Mouse (Mus musculus) hindbrain, embryonic 13.5 days (tissue): ENCODE measurements around the gene Prdm11. TPM values are rescaled to one million over a fixed set of nuclear protein-coding genes. Genes with fewer than 3 reads are reported as not detected.

Experiments
- ATAC-seq: fragments of 200-750 bp; cut with Nextera tagmentation; 2 replicates; pipeline ENCODE4 v1.8.0; 2017; ENCODE audit warnings: moderate TSS enrichment; ENCODE audit not compliant: low FRiP score
- H3K27ac ChIP-seq: fragments of 300-500 bp; sonication (generic); 2 replicates; pipeline ENCODE4 v1.5.1; 2015; ENCODE audit warnings: inconsistent platforms, mild to moderate bottlenecking, moderate library complexity
- H3K27me3 ChIP-seq: fragments of 300-500 bp; sonication (generic); 2 replicates; pipeline ENCODE4 v1.6.1; 2015; ENCODE audit warnings: mild to moderate bottlenecking, inconsistent platforms
- H3K36me3 ChIP-seq: fragments of 300-500 bp; sonication (generic); 2 replicates; pipeline ENCODE4 v1.6.1; 2015; ENCODE audit warnings: mild to moderate bottlenecking, inconsistent platforms
- H3K4me1 ChIP-seq: fragments of 300-500 bp; sonication (generic); replicated peaks from 2 replicates; pipeline ENCODE4 v1.6.1; 2015; ENCODE audit warnings: inconsistent platforms
- H3K4me2 ChIP-seq: fragments of 300-500 bp; sonication (generic); 2 replicates; pipeline ENCODE4 v1.6.1; 2015; ENCODE audit warnings: inconsistent platforms, mild to moderate bottlenecking, moderate library complexity
- H3K4me3 ChIP-seq: fragments of 300-500 bp; sonication (generic); 2 replicates; pipeline ENCODE4 v1.5.1; 2015; ENCODE audit warnings: mild to moderate bottlenecking, inconsistent platforms
- H3K9ac ChIP-seq: fragments of 300-500 bp; sonication (generic); 2 replicates; pipeline ENCODE4 v1.6.1; 2015; ENCODE audit warnings: mild to moderate bottlenecking, inconsistent platforms
- H3K9me3 ChIP-seq: fragments of 300-500 bp; sonication (generic); 2 replicates; pipeline ENCODE4 v1.6.1; 2016; ENCODE audit warnings: inconsistent platforms
- WGBS: fragments of 180-500 bp; shearing (Covaris S2); methylation state at CpG from one replicate; pipeline ENCODE4 v1.1.7; 2015; 5-methylcytosine and 5-hydroxymethylcytosine counted together
- polyA plus RNA-seq: library from polyadenylated mRNA; unstranded; fragments of >200 nt; fragmentation: Nextera tagmentation; extraction: Ambion mirVana; gene quantifications from 2 replicates; pipeline ENCODE4 v1.2.1, GENCODE M21; 2015

The Prdm11 gene
- polyA plus RNA-seq: 1.8 and 1.9 TPM in 2 replicates

DNA sequence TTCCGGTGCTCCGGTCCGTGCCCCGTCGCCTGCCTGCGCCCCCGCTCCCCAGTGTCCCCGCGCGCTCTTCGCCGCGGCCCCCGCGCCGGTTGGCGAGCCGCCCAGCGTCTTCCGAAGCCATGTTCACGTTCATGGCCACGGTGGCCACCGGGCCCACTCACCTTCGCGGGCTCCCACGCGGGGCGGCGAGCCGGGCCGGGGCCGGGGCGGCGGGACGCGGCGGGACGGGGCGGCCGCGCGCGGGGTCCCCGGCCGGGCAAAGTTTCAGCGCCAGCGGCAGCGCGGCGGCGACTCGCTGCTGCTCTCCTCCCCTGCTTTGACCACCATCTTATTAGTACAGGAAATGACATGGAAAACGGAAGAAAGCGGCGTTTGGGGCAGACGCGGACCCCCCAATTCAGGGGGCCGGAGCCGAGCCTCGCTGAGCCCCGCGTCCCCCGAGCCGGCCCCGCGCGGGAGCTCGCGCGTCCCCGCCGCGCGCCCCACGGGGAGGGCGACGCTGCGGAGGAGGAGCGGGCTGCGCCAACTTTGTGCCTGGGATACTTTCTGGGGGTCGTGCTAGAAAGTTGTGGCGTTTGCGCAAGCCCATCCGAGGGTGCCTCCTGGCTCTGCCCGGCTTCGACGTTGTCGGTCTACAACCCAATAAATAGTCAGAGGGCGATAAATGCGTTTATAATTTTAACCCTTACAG is at the start of gene Prdm11:
Gene Prdm11 (minus strand): TSS at position 350 of the 691 bp plus-strand sequence.
- ATAC-seq: peak; percentile 41
- Histone ChIP-seq H3K36me3 (0 out of 2 replicates have a peak, but pooled peaks cover 6% of the 10 kb centered on the region), H3K9me3 (no peaks in the 10 kb centered on the region), H3K9ac (peak within 1 kb of the TSS; percentile 95), H3K27me3 (peaks cover 8% of the 10 kb centered on the region; the same call in 1 of the 2 replicates), H3K4me1 (peaks cover 40% of the 10 kb centered on the region), H3K4me3 (peak within 1 kb of the TSS; percentile 84), H3K4me2 (peak within 1 kb of the TSS; percentile 83), H3K27ac (peak within 1 kb of the TSS; percentile 96)
- under 1% methylated on average over 76 of the region's 90 CpGs for WGBS

DNA sequence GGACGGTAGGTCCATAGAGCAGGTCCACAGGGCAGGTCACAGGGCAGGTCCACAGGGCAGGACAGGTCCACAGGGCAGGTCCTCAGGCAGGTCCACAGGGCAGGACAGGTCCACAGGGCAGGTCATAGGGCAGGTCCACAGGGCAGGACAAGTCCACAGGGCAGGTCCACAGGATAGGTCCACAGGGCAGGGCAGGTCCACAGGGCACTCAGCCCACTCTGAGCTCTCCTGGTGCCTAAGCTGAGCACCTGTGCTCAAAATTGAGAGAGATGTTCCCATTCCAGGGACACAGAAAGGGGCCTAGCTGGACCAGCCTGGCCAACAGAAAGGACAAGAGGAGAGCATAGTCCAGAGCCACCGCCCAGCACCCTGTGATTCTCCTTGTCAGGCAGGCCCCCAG is 46.4 kb upstream of the Prdm11 start:
- Histone ChIP-seq H3K4me2 (no peak overlapping the region), H3K27me3 (no peaks in the 10 kb centered on the region), H3K36me3 (no peaks in the 10 kb centered on the region), H3K9ac (no peak overlapping the region), H3K4me1 (peaks cover 29% of the 10 kb centered on the region), H3K9me3 (no peaks in the 10 kb centered on the region), H3K4me3 (no peak overlapping the region), H3K27ac (no peak overlapping the region)
- WGBS: 81% methylated on average over 2 of the region's 2 CpGs
- no peak; the same call in 1 of the 2 replicates for ATAC-seq

DNA sequence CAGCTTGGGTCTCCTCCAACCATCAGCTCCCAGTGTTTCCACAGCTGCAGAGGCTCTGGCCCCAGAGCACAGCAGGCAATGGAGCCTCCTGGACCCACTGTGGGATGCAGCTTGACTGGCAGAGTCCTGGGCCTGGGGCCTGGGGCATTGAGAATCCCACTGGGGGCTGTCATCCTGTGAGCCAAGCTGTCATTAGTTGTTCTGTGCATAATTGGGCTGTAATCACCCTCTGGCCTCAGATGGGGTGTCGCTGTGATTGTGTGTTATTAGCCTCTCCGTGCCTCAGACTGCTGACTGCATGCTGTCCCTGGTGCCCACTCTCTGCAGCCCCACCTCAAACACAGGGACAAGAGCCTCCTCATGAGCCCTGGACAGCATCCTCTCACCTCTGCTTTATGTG is 45.7 kb upstream of the Prdm11 start:
- H3K9ac ChIP-seq: peak overlapping the region; percentile 29; the same call in 1 of the 2 replicates
- no peak overlapping the region for H3K4me2 ChIP-seq
- WGBS: 28% methylated on average over 2 of the region's 2 CpGs
- H3K27me3 ChIP-seq: no peaks in the 10 kb centered on the region
- H3K4me3 ChIP-seq: no peak overlapping the region
- peak; percentile 74 for ATAC-seq
- H3K9me3 ChIP-seq: no peaks in the 10 kb centered on the region
- peak overlapping the region; percentile 74 for H3K27ac ChIP-seq
- peaks cover 29% of the 10 kb centered on the region for H3K4me1 ChIP-seq
- H3K36me3 ChIP-seq: no peaks in the 10 kb centered on the region

DNA sequence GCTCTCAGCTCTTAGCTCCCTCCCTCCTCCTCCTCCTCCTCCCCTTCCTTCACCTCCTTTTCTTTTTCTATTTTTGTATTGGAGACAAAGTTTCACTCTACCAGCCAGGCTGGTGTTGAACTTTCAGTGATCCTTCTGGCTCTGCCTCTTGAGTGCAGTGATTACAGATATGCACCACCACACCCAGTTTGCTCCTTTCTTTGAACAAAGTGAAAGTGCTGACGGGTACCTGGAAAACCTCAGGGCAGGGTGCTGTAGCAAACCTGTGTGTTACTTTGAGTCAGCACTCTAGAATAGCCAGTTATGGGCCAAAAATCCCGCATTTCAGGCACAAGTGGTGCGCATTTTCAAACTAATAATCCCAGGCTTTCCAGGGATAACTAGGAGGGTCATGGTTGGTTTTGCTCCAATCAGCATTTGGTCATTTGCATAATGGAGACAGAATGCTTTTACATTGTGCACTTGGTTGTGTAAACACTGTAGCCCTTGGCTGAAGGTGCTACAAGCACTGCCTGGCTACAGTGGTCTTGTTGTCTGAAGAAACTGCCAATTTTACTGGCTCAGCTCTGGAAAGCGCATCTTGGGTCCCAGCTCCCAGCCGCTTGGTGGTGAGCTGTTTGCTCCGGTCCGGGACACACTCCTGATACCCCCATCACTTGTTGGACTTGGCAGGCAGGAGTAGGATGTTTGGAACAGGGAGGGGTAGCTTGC is 43.6 kb upstream of the Prdm11 start:
- WGBS: 77% methylated on average over 7 of the region's 7 CpGs

GRCm38 (mm10) chr2:93088006-93088405 is 42.0 kb upstream of the Prdm11 start:
- H3K27me3 ChIP-seq: no peaks in the 10 kb centered on the region
- peaks cover 53% of the 10 kb centered on the region for H3K4me1 ChIP-seq
- no peak overlapping the region for H3K27ac ChIP-seq
- no peaks in the 10 kb centered on the region for H3K9me3 ChIP-seq
- no peak overlapping the region for H3K4me3 ChIP-seq
- H3K36me3 ChIP-seq: no peaks in the 10 kb centered on the region
- WGBS: 86% methylated on average over 7 of the region's 7 CpGs
- no peak overlapping the region for H3K4me2 ChIP-seq
- no peak overlapping the region for H3K9ac ChIP-seq
- ATAC-seq: no peak

More for the DNA sequence above, 43.6 kb upstream of the Prdm11 start:
- no peaks in the 10 kb centered on the region for H3K9me3 ChIP-seq
- no peak overlapping the region for H3K4me2 ChIP-seq
- H3K27me3 ChIP-seq: no peaks in the 10 kb centered on the region
- H3K27ac ChIP-seq: no peak overlapping the region
- no peaks in the 10 kb centered on the region for H3K36me3 ChIP-seq
- peaks cover 43% of the 10 kb centered on the region for H3K4me1 ChIP-seq
- H3K4me3 ChIP-seq: no peak overlapping the region
- no peak for ATAC-seq
- no peak overlapping the region for H3K9ac ChIP-seq

GRCm38 (mm10) chr2:93085291-93086027 is 39.5 kb upstream of the Prdm11 start:
- 58% methylated on average over 8 of the region's 8 CpGs for WGBS
- peaks cover 52% of the 10 kb centered on the region for H3K4me1 ChIP-seq
- H3K4me3 ChIP-seq: no peak overlapping the region
- no peaks in the 10 kb centered on the region for H3K36me3 ChIP-seq
- H3K9ac ChIP-seq: no peak overlapping the region
- H3K27ac ChIP-seq: no peak overlapping the region
- H3K4me2 ChIP-seq: no peak overlapping the region
- ATAC-seq: no peak
- H3K27me3 ChIP-seq: no peaks in the 10 kb centered on the region
- no peaks in the 10 kb centered on the region for H3K9me3 ChIP-seq

DNA sequence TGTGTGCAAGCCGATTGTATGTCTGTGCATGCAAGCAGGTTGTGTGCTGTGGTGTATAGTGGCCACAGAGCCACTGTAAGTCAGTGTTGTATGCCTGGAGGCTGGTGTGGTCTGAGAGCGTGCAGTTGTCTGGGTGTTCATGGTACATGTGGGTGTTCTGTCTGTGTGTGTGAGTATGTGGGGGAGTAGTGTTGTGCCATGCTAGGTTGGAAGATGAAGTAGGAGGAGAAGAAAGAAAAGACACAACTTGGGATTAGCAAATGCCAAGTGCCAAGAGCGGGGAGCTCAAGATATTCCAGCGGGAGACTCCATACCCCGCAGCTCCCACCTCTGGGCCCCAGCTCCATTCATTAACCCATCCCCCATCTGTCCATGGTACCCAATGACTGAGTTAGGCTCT is 38.5 kb upstream of the Prdm11 start:
- Histone ChIP-seq H3K27ac (no peak overlapping the region), H3K4me2 (no peak overlapping the region)
- WGBS: 77% methylated on average over 5 of the region's 5 CpGs

GRCm38 (mm10) chr2:93083317-93083716 is 37.4 kb upstream of the Prdm11 start:
- no peaks in the 10 kb centered on the region for H3K27me3 ChIP-seq
- no peaks in the 10 kb centered on the region for H3K9me3 ChIP-seq
- H3K36me3 ChIP-seq: no peaks in the 10 kb centered on the region
- H3K9ac ChIP-seq: no peak overlapping the region
- no peak for ATAC-seq
- no peak overlapping the region for H3K4me2 ChIP-seq
- peaks cover 42% of the 10 kb centered on the region for H3K4me1 ChIP-seq
- H3K4me3 ChIP-seq: no peak overlapping the region
- H3K27ac ChIP-seq: no peak overlapping the region; the same call in 1 of the 2 replicates
- 51% methylated on average over 4 of the region's 4 CpGs for whole genome bisulfite sequencing

More for the DNA sequence above, 38.5 kb upstream of the Prdm11 start:
- no peaks in the 10 kb centered on the region for H3K36me3 ChIP-seq
- H3K27me3 ChIP-seq: no peaks in the 10 kb centered on the region
- no peak overlapping the region for H3K4me3 ChIP-seq
- ATAC-seq: no peak
- H3K4me1 ChIP-seq: peaks cover 43% of the 10 kb centered on the region
- H3K9ac ChIP-seq: no peak overlapping the region
- H3K9me3 ChIP-seq: no peaks in the 10 kb centered on the region

GRCm38 (mm10) chr2:93082846-93083245 is 36.9 kb upstream of the Prdm11 start:
- Histone ChIP-seq H3K9ac (no peak overlapping the region), H3K4me2 (no peak overlapping the region), H3K9me3 (no peaks in the 10 kb centered on the region), H3K27ac (peak overlapping the region; percentile 30; the same call in 1 of the 2 replicates), H3K36me3 (no peaks in the 10 kb centered on the region), H3K4me3 (no peak overlapping the region), H3K4me1 (peaks cover 44% of the 10 kb centered on the region), H3K27me3 (no peaks in the 10 kb centered on the region)
- ATAC-seq: no peak
- WGBS: 26% methylated on average over 3 of the region's 3 CpGs

DNA sequence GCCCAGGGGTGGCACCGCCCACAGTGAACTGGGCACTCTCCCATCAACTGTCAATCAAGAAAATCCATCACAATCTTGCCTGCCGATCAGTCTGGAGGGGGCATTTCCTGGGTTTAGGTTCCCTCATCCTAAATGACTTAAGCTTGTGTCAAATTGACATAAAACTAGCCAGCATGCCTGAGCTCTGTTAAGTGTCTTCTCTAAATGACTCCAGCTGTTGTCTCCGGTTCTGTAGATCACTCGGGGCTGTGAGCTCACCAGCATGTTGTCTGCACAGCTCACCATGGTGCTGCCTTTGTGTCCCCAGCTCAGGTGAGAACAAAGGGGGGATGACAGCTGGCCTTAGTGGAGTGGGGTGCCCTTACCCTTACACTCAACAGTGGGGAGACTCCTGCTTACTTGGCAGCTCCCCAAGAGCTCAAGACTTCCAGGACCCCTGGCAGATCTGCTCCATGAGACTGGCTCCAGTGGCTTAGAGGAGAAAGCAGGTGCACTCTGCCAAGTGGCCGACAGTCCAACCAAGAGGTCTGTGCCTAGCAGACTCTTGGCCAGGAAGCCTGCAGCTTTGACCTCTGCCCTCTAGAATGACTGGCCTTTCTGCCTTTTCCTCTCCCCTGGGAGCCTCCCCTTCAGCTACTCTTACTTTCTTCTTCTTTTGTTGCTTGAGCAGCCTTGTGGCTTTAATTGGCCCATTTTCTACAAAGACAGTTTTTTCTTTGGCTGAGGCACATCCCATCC is 35.1 kb upstream of the Prdm11 start:
- Histone ChIP-seq H3K36me3 (no peaks in the 10 kb centered on the region), H3K9me3 (no peaks in the 10 kb centered on the region), H3K4me3 (no peak overlapping the region), H3K4me2 (no peak overlapping the region), H3K4me1 (peaks cover 44% of the 10 kb centered on the region), H3K9ac (no peak overlapping the region), H3K27me3 (no peaks in the 10 kb centered on the region), H3K27ac (no peak overlapping the region)
- no peak for ATAC-seq
- WGBS: 68% methylated on average over 5 of the region's 5 CpGs

DNA sequence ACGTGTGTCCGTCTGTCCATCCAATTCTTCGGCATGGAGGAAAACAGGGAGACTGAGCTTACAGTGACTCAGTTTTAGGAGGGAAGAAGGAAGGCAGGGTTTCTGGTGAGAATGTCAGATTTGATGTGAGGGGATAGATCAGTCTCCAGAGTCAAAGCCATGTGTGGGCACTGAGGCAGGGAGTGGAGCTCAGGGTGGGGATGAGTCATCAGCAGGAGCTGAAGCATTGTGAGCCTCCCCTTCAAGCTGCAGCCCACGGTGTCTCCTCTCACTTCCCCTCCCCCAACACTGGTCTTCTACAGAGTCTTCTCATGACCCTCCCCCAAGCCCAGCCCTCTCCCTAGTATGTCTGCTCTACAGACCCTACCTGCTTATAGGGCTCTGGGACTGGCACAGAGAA is 33.4 kb upstream of the Prdm11 start:
- 91% methylated on average over 4 of the region's 4 CpGs for WGBS
- Histone ChIP-seq H3K27me3 (no peaks in the 10 kb centered on the region), H3K4me3 (no peak overlapping the region), H3K4me1 (peaks cover 29% of the 10 kb centered on the region), H3K36me3 (no peaks in the 10 kb centered on the region), H3K9ac (no peak overlapping the region), H3K4me2 (no peak overlapping the region), H3K9me3 (no peaks in the 10 kb centered on the region), H3K27ac (no peak overlapping the region)
- ATAC-seq: no peak

GRCm38 (mm10) chr2:93076578-93076955 is 30.6 kb upstream of the Prdm11 start:
- WGBS: 72% methylated on average over 6 of the region's 6 CpGs

More at GRCm38 (mm10) chr2:93076578-93076955, 30.6 kb upstream of the Prdm11 start:
- ATAC-seq: no peak
- Histone ChIP-seq H3K36me3 (no peaks in the 10 kb centered on the region), H3K4me1 (peaks cover 13% of the 10 kb centered on the region), H3K4me3 (no peak overlapping the region), H3K9me3 (no peaks in the 10 kb centered on the region), H3K27ac (no peak overlapping the region), H3K9ac (no peak overlapping the region), H3K4me2 (no peak overlapping the region), H3K27me3 (peaks cover 4% of the 10 kb centered on the region; the same call in 1 of the 2 replicates)
